Mouse (Mus musculus): ENCODE measurements around the gene Ccnh.

GRCm38 (mm10) chr13:85238760-85239159 is 49.6 kb downstream of the Ccnh start:
- no peak for TF ChIP-seq POLR2A (IDR thresholded peaks at IDR 0.05; ENCODE audit: insufficient read depth, low read depth, low read length)
- TF ChIP-seq CTCF (IDR thresholded peaks at IDR 0.05; ENCODE audit: insufficient read depth, low read depth, low read length): no peak
